13 mouse cellular contexts compared by ENCODE assay signal in the genomic region with DNA sequence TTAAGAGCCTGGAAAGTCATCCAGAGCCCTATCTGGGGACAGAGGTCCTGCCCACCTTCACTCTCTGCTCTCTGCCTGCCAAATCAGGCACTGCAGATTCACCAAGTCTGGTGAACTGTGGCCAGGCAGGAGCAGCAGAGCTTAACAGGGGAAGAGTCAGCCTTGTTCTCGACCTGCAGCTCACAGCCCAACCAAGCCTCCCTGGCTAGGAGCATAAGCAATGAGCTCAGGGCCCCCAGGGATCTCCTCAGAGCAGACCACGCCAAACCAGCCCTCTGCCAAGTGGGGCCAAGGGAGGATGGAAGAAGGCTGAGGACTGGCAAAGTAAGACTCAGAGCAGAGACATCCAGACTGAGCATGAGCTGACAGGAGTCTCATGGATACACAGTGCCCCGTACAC. TPM values are rescaled to one million over a fixed set of nuclear protein-coding genes. Genes with fewer than 3 reads are reported as not detected.
DNase-seq lines count a peak whose midpoint lies in the region; ATAC-seq lines count a peak whose summit lies in the region.
"Had no signal": no experiment of that assay in that cellular context is flagged by ENCODE, and none has a peak within 500 bp of the region (broad histone marks: within the 10 kb centered on the region; RNA-seq: fewer than 3 reads in every experiment).

No protein-coding gene starts in this region.

- intact Hi-C loops in gastrocnemius, postnatal 36 days (cut with DNase I) = loop anchor here (5.0 kb wide), 2 partner anchors 517 to 562 kb away; no protein-coding TSS in a partner anchor

- no peak overlapping the region for H3K9ac ChIP-seq in heart, embryonic 12.5 days
- H3K9ac ChIP-seq: limb, embryonic 15.5 days had no signal

- no peak for ATAC-seq in heart, embryonic 12.5 days (ENCODE audit: insufficient number of reproducible peaks, low FRiP score)
- ATAC-seq: inflammation-experienced regulatory T-cells, adult 6 months had no signal

- no peaks in the 10 kb centered on the region for H3K9me3 ChIP-seq in heart, embryonic 12.5 days (replicated peaks)
- H3K9me3 ChIP-seq: limb, embryonic 15.5 days had no signal

- H3K4me1 ChIP-seq in heart, embryonic 12.5 days (replicated peaks) = peaks cover 12% of the 10 kb centered on the region

- peak; percentile 63 to 71 for DNase-seq in heart, adult 18-20 months
- peak; percentile 41 for DNase-seq in ovary, postnatal 14 days (ENCODE audit: low spot score)
- DNase-seq in ovary, postnatal 10 days (ENCODE audit: low spot score) = no peak
- DNase-seq in gastrocnemius, postnatal 36 days = peak; percentile 55 to 72
- peak; percentile 66 to 70 for DNase-seq in kidney, postnatal 36 days
- DNase-seq in thymus, postnatal 10 days (ENCODE audit: low spot score in 2 of 2) = no peak
- DNase-seq in embryo, embryonic 9.5 days (ENCODE audit: extremely low spot score) = no peak
- DNase-seq: cerebellum, postnatal 14 days; lung, postnatal 4 days; thymus, postnatal 14 days had no signal

- 55% methylated on average over 3 of the region's 3 CpGs for WGBS in heart, embryonic 12.5 days

- no peak overlapping the region for H3K4me3 ChIP-seq in heart, embryonic 12.5 days
- H3K4me3 ChIP-seq: limb, embryonic 15.5 days had no signal

- H3K4me2 ChIP-seq in heart, embryonic 12.5 days = no peak overlapping the region
- H3K4me2 ChIP-seq: limb, embryonic 15.5 days had no signal

- H3K27ac ChIP-seq in heart, embryonic 12.5 days (ENCODE audit: poor library complexity, severe bottlenecking) = no peak overlapping the region
- H3K27ac ChIP-seq: limb, embryonic 15.5 days had no signal

- no peaks in the 10 kb centered on the region for H3K36me3 ChIP-seq in heart, embryonic 12.5 days
- H3K36me3 ChIP-seq: limb, embryonic 15.5 days had no signal

- 0 out of 2 replicates have a peak, but pooled peaks cover 13% of the 10 kb centered on the region for H3K27me3 ChIP-seq in heart, embryonic 12.5 days (replicated peaks)
- H3K27me3 ChIP-seq: limb, embryonic 15.5 days had no signal

RNA-seq across cellular contexts. Expression of a gene that starts 35.1 kb away (rescaled TPM):
- 1 to 10 TPM; 4.3 to 6.2 TPM for total RNA-seq in heart, adult 18-20 months (2021)
- 23.1 and 25.5 TPM in 2 replicates for polyA plus RNA-seq in heart, embryonic 12.5 days (2016; fragmentation: Nextera tagmentation; extraction: Ambion mirVana)
- total RNA-seq in gastrocnemius, postnatal 36 days (2021) = 1 to 10 TPM; 3.4 to 3.5 TPM

Comparison
In these comparisons a context has a peak if more than half of its experiments do, and no peak if none do; other contexts are left out.
1. DNase-seq: peak in heart, adult 18-20 months (2 of 2), ovary, postnatal 14 days (single experiment), gastrocnemius, postnatal 36 days (2 of 2) and kidney, postnatal 36 days (2 of 2); none in ovary, postnatal 10 days (single experiment), thymus, postnatal 10 days (0 of 2) and embryo, embryonic 9.5 days (single experiment).